Mouse (Mus musculus) cerebellum, postnatal 14 days (tissue): ENCODE results near the gene Rae1.

ENCODE experiments used
- DNase-seq, 2 experiments: peaks; one replicate each; pipeline ENCODE4 v3.0.0; 2021; ENCODE audit warnings: mixed read lengths in 2 of 2

The Rae1 gene

GRCm38 (mm10) chr2:173027824-173028495, 28.0 kb downstream of the Rae1 start:
- no peak for DNase-seq

- DNase-seq = no peak
These were observed 28.7 kb downstream of the Rae1 start for GRCm38 (mm10) chr2:173028508-173029031.

GRCm38 (mm10) chr2:173030591-173031338, 30.8 kb downstream of the Rae1 start:
- DNase-seq = no peak

GRCm38 (mm10) chr2:173033531-173033930, 33.6 kb downstream of the Rae1 start:
- DNase-seq = no peak

GRCm38 (mm10) chr2:173034998-173035397, 35.1 kb downstream of the Rae1 start:
- DNase-seq = no peak

- DNase-seq = no peak
These were observed 35.7 kb downstream of the Rae1 start for GRCm38 (mm10) chr2:173035653-173036052.

- no peak for DNase-seq
These were observed 36.1 kb downstream of the Rae1 start for GRCm38 (mm10) chr2:173036055-173036454.

- DNase-seq = no peak
These were observed 36.7 kb downstream of the Rae1 start for GRCm38 (mm10) chr2:173036611-173037010.

- DNase-seq = no peak
These were observed 37.4 kb downstream of the Rae1 start for GRCm38 (mm10) chr2:173037347-173037746.

- no peak for DNase-seq
These were observed 38.1 kb downstream of the Rae1 start for GRCm38 (mm10) chr2:173037827-173038607.

GRCm38 (mm10) chr2:173039041-173039440, 39.1 kb downstream of the Rae1 start:
- no peak for DNase-seq

GRCm38 (mm10) chr2:173040803-173041202, 40.9 kb downstream of the Rae1 start:
- no peak for DNase-seq

GRCm38 (mm10) chr2:173041242-173041641, 41.3 kb downstream of the Rae1 start:
- DNase-seq = no peak

GRCm38 (mm10) chr2:173041893-173042292, 42.0 kb downstream of the Rae1 start:
- no peak for DNase-seq

GRCm38 (mm10) chr2:173042504-173043162, 42.7 kb downstream of the Rae1 start:
- no peak for DNase-seq

- peak; percentile 16 to 36 for DNase-seq
These were observed 44.5 kb downstream of the Rae1 start for GRCm38 (mm10) chr2:173044198-173044970.

GRCm38 (mm10) chr2:173046582-173047297, 46.8 kb downstream of the Rae1 start:
- DNase-seq = no peak

- no peak for DNase-seq
These were observed 47.6 kb downstream of the Rae1 start for GRCm38 (mm10) chr2:173047471-173047870.

- no peak for DNase-seq
These were observed 48.3 kb downstream of the Rae1 start for GRCm38 (mm10) chr2:173048041-173048745.

GRCm38 (mm10) chr2:173049231-173049630, 49.3 kb downstream of the Rae1 start:
- no peak for DNase-seq

- DNase-seq = no peak
These were observed 49.9 kb downstream of the Rae1 start for GRCm38 (mm10) chr2:173049817-173050216.
